Mouse (Mus musculus) right cerebral cortex, postnatal 14 days (tissue): ENCODE measurements around the gene Ccnd3.

ENCODE experiments used
- DNase-seq: peaks from one replicate; pipeline ENCODE4 v3.0.0; 2022

Ccnd3 gene

GRCm38 (mm10) chr17:47627791-47628190, 122.9 kb downstream of the Ccnd3 start:
- DNase-seq, result no peak

- peak; percentile 94 for DNase-seq
Observed at GRCm38 (mm10) chr17:47628851-47629676, 124.2 kb downstream of the Ccnd3 start.

GRCm38 (mm10) chr17:47629717-47630677, 125.1 kb downstream of the Ccnd3 start:
- peak; percentile 51 for DNase-seq

DNA sequence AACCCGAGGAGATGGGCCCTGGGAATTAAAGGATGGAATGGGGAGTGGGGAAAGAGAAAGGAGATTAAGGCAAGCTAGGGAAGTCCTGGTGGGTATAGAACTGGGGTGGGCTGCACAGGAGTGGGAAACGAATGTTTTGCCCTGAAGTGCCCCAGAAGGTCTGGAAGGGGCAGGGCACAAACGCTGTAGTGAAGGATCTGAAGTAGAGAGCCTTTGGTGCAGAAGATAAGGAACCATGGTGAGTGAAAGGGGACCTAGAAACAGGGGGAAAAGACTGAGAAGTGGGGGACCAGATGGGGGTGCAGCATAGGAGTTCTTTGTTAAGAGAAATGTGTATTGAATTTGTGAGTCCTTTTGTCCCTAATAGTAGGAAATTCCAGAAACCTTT, 125.8 kb downstream of the Ccnd3 start, which contains the start of gene Usp49:
Usp49 (plus strand) TSS at position 13 of the 388 bp plus-strand sequence.
- DNase-seq, result no peak

DNA sequence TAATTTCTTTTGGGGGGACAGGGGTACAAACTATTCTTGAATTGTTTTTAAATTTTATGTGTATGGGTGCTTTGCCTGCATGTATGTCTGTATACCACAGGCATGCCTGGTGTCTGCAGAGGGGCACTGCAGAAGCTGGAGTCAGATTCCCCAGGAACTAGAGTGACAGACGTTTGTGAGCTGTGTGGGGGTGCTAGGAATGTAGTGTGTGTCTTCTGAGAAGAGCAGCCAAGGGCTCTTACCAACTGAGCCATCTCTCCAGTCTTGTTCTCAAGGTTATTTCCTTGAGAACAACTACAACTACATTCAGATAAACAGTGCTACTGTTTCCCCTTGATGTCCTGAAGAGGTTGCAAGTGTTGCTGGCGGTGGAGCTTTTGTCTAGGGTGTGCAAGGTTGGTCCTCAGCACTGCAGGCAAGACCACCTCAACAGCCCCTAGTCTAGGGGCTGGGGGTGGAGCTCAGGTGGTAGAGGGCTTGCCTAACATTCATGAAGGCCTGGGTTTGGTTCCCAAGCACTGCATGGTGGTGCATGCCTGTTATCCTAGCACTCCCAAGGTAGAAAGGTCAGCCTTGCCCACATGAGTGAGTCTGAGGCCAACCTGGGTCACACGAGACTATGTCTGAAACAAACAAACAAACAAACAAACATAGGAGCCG, 127.5 kb downstream of the Ccnd3 start:
- no peak for DNase-seq

DNA sequence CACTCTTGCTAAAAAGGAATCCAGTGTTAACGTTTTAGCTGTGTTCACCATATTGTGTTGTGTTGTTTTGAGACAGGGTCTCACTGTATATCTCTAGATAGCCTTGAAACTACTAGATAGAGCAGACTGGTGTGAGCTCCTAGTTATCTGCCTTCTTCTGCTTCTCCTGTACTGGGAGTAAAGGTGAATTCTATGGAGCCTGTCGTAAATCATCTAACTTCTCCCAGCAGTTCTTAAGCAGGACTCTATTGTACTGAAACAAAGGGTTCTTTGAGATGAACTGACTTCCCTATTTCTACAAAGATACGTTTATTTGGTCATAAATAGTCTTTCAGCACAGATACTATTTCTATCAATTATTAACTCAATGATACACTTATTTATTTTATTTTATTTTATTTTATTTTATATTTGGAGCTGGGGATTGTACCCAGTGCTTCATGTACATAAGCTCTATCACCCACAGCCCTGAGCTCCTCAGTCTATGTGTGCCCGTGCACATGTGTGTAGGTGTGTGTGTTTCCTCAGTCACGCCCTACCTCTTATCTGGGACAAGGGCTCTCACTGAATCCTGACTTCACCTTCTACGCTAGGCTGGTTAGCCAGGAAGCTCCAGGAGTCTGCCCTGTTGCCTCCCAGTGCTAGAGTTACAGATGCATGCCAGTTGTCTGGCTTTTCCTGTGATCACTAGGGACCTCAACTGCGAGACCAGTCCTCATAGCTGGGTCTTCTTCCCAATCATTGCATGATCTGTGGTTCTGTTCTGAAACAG, 129.3 kb downstream of the Ccnd3 start:
- no peak for DNase-seq

GRCm38 (mm10) chr17:47642992-47643391, 138.1 kb downstream of the Ccnd3 start:
- no peak for DNase-seq

DNA sequence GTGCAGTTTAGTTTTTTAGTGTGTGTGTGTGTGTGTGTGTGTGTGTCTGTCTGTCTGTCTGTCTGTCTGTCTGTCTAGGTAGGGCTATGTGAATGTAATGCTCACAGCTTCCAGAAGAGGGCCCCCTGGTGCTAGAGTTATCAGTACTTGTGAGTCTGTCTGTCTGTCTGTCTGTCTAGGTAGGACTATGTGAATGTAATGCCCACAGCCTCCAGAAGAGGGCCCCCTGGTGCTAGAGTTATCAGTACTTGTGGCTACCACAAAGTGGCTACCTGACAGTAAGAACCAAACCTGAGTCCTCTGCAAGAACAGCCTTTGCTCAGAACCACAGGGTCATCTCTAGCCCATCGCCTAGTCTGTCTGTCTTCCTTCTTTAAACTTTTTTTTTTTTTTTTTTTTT, 141.8 kb downstream of the Ccnd3 start:
- DNase-seq, result peak; percentile 75

DNA sequence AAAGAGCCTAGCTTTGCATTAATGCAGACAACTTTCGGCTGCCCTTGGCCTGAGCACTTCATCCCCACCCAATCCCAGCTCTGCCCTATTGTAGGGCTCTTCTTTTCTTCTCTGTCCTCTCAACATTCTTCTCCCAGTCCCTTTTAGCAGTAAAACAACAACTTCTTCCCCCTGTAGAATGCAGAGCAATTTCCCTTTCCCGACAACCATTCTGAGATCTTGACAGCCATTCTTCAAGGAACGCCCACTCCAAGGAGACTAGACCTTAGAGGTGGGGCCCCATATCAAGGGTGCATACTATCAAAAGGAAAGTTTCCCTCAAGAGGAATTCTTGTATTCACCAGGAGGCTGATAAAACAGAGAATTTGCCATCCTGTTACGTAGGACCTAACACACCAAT, 144.1 kb downstream of the Ccnd3 start:
- no peak for DNase-seq
